Mouse (Mus musculus): ENCODE data around the gene Akap12. TPM values are rescaled to one million over a fixed set of nuclear protein-coding genes. Genes with fewer than 3 reads are reported as not detected.

The Akap12 gene
- polyA plus RNA-seq, 1 experiment: 387 TPM

- Histone ChIP-seq H3K9me3 (replicated peaks; ENCODE audit: control insufficient read depth, insufficient read depth, low read length, poor library complexity, severe bottlenecking) (no peaks in the 10 kb centered on the region), H3K27ac (ENCODE audit: insufficient read depth, low read length) (peak overlapping the region; percentile 86), H3K36me3 (ENCODE audit: control insufficient read depth, insufficient read depth, low read length, poor library complexity, severe bottlenecking) (no peaks in the 10 kb centered on the region), H3K4me3 (ENCODE audit: low read depth, low read length) (no peak overlapping the region), H3K27me3 (ENCODE audit: control insufficient read depth, insufficient read depth, low read length, poor library complexity, severe bottlenecking) (no peaks in the 10 kb centered on the region), H3K9ac (ENCODE audit: low read depth, poor library complexity, severe bottlenecking) (peak overlapping the region; percentile 17; the same call in 1 of the 2 replicates), H3K4me1 (ENCODE audit: control insufficient read depth, insufficient read depth, low read length) (peaks cover 2% of the 10 kb centered on the region)
- TF ChIP-seq CTCF (IDR thresholded peaks at IDR 0.05; ENCODE audit: low read depth, low read length): no peak
- no peak for TF ChIP-seq POLR2A (IDR thresholded peaks at IDR 0.05; ENCODE audit: insufficient read depth, low read length)
- TF ChIP-seq EP300 (IDR thresholded peaks at IDR 0.05; ENCODE audit: insufficient read depth, low read depth, low read length): no peak
These were observed 5.3 kb upstream of the Akap12 start for GRCm38 (mm10) chr10:4260925-4261324.

- no peaks in the 10 kb centered on the region for H3K27me3 ChIP-seq (ENCODE audit: control insufficient read depth, insufficient read depth, low read length, poor library complexity, severe bottlenecking)
- peak overlapping the region; percentile 17; the same call in 1 of the 2 replicates for H3K9ac ChIP-seq (ENCODE audit: low read depth, poor library complexity, severe bottlenecking)
- H3K4me3 ChIP-seq (ENCODE audit: low read depth, low read length): no peak overlapping the region
- peaks cover 2% of the 10 kb centered on the region for H3K4me1 ChIP-seq (ENCODE audit: control insufficient read depth, insufficient read depth, low read length)
- H3K36me3 ChIP-seq (ENCODE audit: control insufficient read depth, insufficient read depth, low read length, poor library complexity, severe bottlenecking): no peaks in the 10 kb centered on the region
- TF ChIP-seq EP300 (IDR thresholded peaks at IDR 0.05; ENCODE audit: insufficient read depth, low read depth, low read length) (no peak), CTCF (IDR thresholded peaks at IDR 0.05; ENCODE audit: low read depth, low read length) (no peak), POLR2A (IDR thresholded peaks at IDR 0.05; ENCODE audit: insufficient read depth, low read length) (no peak)
- no peaks in the 10 kb centered on the region for H3K9me3 ChIP-seq (replicated peaks; ENCODE audit: control insufficient read depth, insufficient read depth, low read length, poor library complexity, severe bottlenecking)
- H3K27ac ChIP-seq (ENCODE audit: insufficient read depth, low read length): peak overlapping the region; percentile 86
These were observed 4.7 kb upstream of the Akap12 start for GRCm38 (mm10) chr10:4261359-4261952.

DNA sequence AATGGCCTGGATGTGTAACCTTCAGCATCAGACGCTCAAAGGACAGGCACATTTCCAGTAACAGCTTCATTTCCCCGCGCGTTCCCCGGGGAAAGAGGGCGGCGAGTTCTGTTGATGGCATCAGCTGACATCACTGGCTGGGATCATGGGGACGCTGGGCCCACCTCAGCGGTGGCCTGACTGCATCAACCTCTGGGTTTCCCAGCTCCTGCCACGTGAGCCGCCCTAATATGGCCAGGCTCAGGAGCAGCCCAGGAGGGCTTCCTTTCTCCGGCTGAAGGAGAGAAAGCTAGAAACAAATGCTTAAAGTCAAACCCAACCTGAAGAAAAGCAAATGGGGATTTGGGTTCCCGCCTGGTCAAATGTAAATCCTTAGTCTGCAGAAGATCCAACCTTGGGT is 539 bp upstream of the Akap12 start:
- Histone ChIP-seq H3K27ac (ENCODE audit: insufficient read depth, low read length) (peak overlapping the region; percentile 93), H3K4me3 (ENCODE audit: low read depth, low read length) (peak overlapping the region; percentile 74), H3K9me3 (replicated peaks; ENCODE audit: control insufficient read depth, insufficient read depth, low read length, poor library complexity, severe bottlenecking) (no peaks in the 10 kb centered on the region), H3K27me3 (ENCODE audit: control insufficient read depth, insufficient read depth, low read length, poor library complexity, severe bottlenecking) (no peaks in the 10 kb centered on the region), H3K4me1 (ENCODE audit: control insufficient read depth, insufficient read depth, low read length) (peaks cover 2% of the 10 kb centered on the region), H3K36me3 (ENCODE audit: control insufficient read depth, insufficient read depth, low read length, poor library complexity, severe bottlenecking) (peaks cover 7% of the 10 kb centered on the region), H3K9ac (ENCODE audit: low read depth, poor library complexity, severe bottlenecking) (peak overlapping the region; percentile 83)
- TF ChIP-seq EP300 (IDR thresholded peaks at IDR 0.05; ENCODE audit: insufficient read depth, low read depth, low read length) (peak; percentile 87), POLR2A (IDR thresholded peaks at IDR 0.05; ENCODE audit: insufficient read depth, low read length) (no peak)

DNA sequence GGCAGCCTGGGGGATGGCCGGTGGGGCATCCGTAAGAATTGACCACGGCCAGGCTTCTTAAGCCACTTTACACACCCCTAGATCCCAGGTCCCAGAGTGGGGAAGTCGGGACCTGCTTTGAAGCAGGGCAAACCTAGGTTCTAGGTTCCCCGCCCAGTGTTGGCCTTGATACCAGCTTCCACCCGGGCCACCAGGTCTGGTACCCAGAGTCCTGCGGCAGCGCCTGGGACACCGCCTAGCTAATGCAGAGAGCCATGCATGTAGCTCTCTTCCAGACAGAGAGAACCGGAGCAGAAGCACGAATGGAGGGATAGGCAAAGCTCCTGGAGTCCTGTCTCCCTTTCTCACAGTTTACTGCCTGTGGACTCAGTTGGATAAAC is 741 bp downstream of the Akap12 start:
- H3K27me3 ChIP-seq (ENCODE audit: control insufficient read depth, insufficient read depth, low read length, poor library complexity, severe bottlenecking): no peaks in the 10 kb centered on the region
- H3K27ac ChIP-seq (ENCODE audit: insufficient read depth, low read length): peak overlapping the region; percentile 93
- H3K9me3 ChIP-seq (replicated peaks; ENCODE audit: control insufficient read depth, insufficient read depth, low read length, poor library complexity, severe bottlenecking): no peaks in the 10 kb centered on the region
- TF ChIP-seq EP300 (IDR thresholded peaks at IDR 0.05; ENCODE audit: insufficient read depth, low read depth, low read length) (no peak), CTCF (IDR thresholded peaks at IDR 0.05; ENCODE audit: low read depth, low read length) (no peak), POLR2A (IDR thresholded peaks at IDR 0.05; ENCODE audit: insufficient read depth, low read length) (no peak)
- H3K9ac ChIP-seq (ENCODE audit: low read depth, poor library complexity, severe bottlenecking): peak overlapping the region; percentile 83
- peak overlapping the region; percentile 74 for H3K4me3 ChIP-seq (ENCODE audit: low read depth, low read length)
- peaks cover 17% of the 10 kb centered on the region for H3K36me3 ChIP-seq (ENCODE audit: control insufficient read depth, insufficient read depth, low read length, poor library complexity, severe bottlenecking)
- H3K4me1 ChIP-seq (ENCODE audit: control insufficient read depth, insufficient read depth, low read length): peaks cover 2% of the 10 kb centered on the region

GRCm38 (mm10) chr10:4267481-4267880 is 1.3 kb downstream of the Akap12 start:
- Histone ChIP-seq H3K36me3 (ENCODE audit: control insufficient read depth, insufficient read depth, low read length, poor library complexity, severe bottlenecking) (peaks cover 21% of the 10 kb centered on the region), H3K4me1 (ENCODE audit: control insufficient read depth, insufficient read depth, low read length) (peaks cover 4% of the 10 kb centered on the region), H3K9me3 (replicated peaks; ENCODE audit: control insufficient read depth, insufficient read depth, low read length, poor library complexity, severe bottlenecking) (no peaks in the 10 kb centered on the region), H3K27me3 (ENCODE audit: control insufficient read depth, insufficient read depth, low read length, poor library complexity, severe bottlenecking) (no peaks in the 10 kb centered on the region), H3K4me3 (ENCODE audit: low read depth, low read length) (peak overlapping the region; percentile 74), H3K9ac (ENCODE audit: low read depth, poor library complexity, severe bottlenecking) (peak overlapping the region; percentile 83), H3K27ac (ENCODE audit: insufficient read depth, low read length) (peak overlapping the region; percentile 93)
- TF ChIP-seq EP300 (IDR thresholded peaks at IDR 0.05; ENCODE audit: insufficient read depth, low read depth, low read length) (no peak), POLR2A (IDR thresholded peaks at IDR 0.05; ENCODE audit: insufficient read depth, low read length) (peak; percentile 28)

DNA sequence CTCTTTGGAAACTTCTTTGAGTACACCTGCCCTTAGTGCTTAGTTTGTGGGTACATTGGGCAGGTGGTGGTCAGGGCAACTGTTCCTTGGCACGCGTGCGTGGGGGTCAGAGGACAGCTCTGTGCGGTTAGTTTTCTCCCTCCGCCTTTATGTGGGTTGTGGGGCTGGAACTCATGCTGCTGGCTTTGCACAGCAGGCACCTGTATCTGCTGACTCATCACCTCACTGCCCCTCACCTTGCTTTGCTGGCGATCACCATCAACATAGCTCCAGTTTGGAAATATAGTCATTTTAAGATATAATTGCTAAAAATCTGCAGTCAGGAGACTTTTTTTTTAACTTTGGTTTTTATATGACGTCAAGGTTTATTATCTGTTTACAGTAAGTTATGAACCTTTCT is 2.0 kb downstream of the Akap12 start:
- Histone ChIP-seq H3K4me3 (ENCODE audit: low read depth, low read length) (peak overlapping the region; percentile 71), H3K9me3 (replicated peaks; ENCODE audit: control insufficient read depth, insufficient read depth, low read length, poor library complexity, severe bottlenecking) (no peaks in the 10 kb centered on the region), H3K27me3 (ENCODE audit: control insufficient read depth, insufficient read depth, low read length, poor library complexity, severe bottlenecking) (no peaks in the 10 kb centered on the region), H3K27ac (ENCODE audit: insufficient read depth, low read length) (peak overlapping the region; percentile 93), H3K4me1 (ENCODE audit: control insufficient read depth, insufficient read depth, low read length) (peaks cover 4% of the 10 kb centered on the region), H3K9ac (ENCODE audit: low read depth, poor library complexity, severe bottlenecking) (peak overlapping the region; percentile 83), H3K36me3 (ENCODE audit: control insufficient read depth, insufficient read depth, low read length, poor library complexity, severe bottlenecking) (peaks cover 21% of the 10 kb centered on the region)
- TF ChIP-seq EP300 (IDR thresholded peaks at IDR 0.05; ENCODE audit: insufficient read depth, low read depth, low read length): 0 out of 2 replicates have a peak, but pooled peaks have one; percentile 8
- no peak for TF ChIP-seq POLR2A (IDR thresholded peaks at IDR 0.05; ENCODE audit: insufficient read depth, low read length)
- TF ChIP-seq CTCF (IDR thresholded peaks at IDR 0.05; ENCODE audit: low read depth, low read length): no peak
